Mouse (Mus musculus) gastrocnemius, postnatal 25 days (tissue): ENCODE measurements around the gene Mecr. TPM values are rescaled to one million over a fixed set of nuclear protein-coding genes. Genes with fewer than 3 reads are reported as not detected.
A peak's percentile ranks its signal among the peaks of the same experiment; 100 is the strongest.

ENCODE experiments used
- DNase-seq: peaks from one replicate; pipeline ENCODE4 v3.0.0; 2022
- total RNA-seq, 2 experiments: library from RNA; stranded (reverse); gene quantifications; 1 replicate in 1 of 2; 2 replicates in 1 of 2; pipeline ENCODE4 v1.2.3; 2021

The Mecr gene
- total RNA-seq, 2 experiments from 2014 or later: 24.0 to 24.6 TPM

GRCm38 (mm10) chr4:131890692-131891091 is 47.4 kb downstream of the Mecr start:
- no peak for DNase-seq

DNA sequence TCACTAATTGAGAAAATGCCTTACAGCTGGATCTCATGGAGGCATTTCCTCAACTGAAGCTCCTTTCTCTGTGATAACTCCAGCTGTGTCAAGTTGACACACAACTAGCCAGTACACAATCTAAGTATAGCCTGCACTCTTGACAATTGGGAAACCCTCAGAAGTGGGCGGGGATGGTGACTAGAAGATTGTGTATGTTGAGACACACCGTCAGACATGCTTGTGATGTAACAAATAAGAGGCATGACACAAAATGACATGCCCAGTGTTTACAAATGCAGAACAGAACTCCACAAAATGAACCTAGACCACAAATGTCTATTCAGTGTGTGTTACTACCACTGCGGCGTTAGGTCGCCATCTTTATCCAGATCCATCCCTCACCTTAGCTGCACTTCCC is 53.8 kb downstream of the Mecr start:
- no peak for DNase-seq

DNA sequence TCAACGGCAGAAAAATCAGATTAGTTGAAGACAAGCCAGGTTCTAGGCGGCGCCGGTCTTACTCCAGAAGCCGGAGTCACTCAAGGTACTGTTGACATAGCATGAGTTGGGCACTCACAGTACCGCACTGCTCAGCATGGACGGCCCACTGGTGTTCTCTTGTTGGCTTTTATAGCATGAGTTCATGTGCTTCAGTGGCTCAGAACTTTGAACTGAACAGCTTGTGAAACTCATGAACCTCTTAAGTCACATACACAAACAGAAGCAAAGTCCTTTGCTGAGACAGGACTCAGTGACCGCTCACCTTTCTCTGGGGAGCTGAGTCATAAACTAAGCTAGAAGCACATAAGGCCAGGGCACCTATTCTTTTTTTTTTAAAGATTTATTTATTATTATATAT is 54.5 kb downstream of the Mecr start:
- no peak for DNase-seq

- no peak for DNase-seq
Measured at GRCm38 (mm10) chr4:131898503-131899179, 55.4 kb downstream of the Mecr start.

- no peak for DNase-seq
Measured at GRCm38 (mm10) chr4:131899180-131899554, 55.9 kb downstream of the Mecr start.

GRCm38 (mm10) chr4:131901090-131901489 is 57.8 kb downstream of the Mecr start:
- no peak for DNase-seq

DNA sequence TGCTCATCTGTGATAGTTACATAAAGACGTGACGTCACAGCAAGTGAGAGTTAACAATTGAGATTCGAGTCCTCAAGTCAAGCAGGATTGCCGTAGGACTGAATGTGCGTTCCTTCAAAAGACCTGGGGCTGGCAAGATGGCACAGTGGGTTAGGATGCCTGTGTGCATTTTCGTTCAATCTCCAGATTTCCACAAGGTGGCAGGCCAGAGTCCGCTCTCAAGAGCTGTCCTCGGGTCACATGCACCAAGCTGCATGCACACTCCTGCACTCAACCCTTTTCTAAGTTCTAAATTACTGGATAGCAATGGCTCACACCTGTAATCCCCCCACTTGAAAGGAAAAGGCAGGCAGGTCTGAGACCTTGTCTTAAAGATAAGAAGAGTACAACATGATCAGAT is 61.2 kb downstream of the Mecr start:
- DNase-seq: no peak

- DNase-seq: no peak
Measured at GRCm38 (mm10) chr4:131906423-131906822, 63.2 kb downstream of the Mecr start.

GRCm38 (mm10) chr4:131907912-131908311 is 64.6 kb downstream of the Mecr start:
- no peak for DNase-seq

- no peak for DNase-seq
Measured at GRCm38 (mm10) chr4:131910237-131910994, 67.1 kb downstream of the Mecr start.

DNA sequence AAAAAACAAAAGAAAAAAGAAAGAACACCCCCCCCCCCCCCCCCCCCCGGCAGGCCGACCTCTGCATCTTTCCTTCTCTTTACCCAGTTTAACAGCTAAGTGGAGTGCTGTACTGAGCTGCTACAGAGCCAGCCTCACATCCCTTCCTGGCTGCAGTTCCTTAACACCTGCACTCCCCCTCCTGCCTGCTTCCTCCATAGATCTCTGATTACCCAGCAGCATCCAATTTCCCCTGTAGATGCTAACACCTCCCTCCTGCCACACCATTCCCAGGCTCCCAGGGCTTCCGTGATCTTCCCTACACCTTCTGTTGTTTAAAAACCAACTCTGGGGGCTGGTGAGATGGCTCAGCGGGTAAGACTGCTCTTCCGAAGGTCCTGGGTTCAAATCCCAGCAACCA is 68.3 kb downstream of the Mecr start:
- no peak for DNase-seq

- no peak for DNase-seq
Measured at GRCm38 (mm10) chr4:131913526-131913925, 70.3 kb downstream of the Mecr start.

GRCm38 (mm10) chr4:131914046-131914643 is 70.9 kb downstream of the Mecr start:
- DNase-seq: no peak

- DNase-seq: no peak
Measured at GRCm38 (mm10) chr4:131914891-131915469, 71.7 kb downstream of the Mecr start.

DNA sequence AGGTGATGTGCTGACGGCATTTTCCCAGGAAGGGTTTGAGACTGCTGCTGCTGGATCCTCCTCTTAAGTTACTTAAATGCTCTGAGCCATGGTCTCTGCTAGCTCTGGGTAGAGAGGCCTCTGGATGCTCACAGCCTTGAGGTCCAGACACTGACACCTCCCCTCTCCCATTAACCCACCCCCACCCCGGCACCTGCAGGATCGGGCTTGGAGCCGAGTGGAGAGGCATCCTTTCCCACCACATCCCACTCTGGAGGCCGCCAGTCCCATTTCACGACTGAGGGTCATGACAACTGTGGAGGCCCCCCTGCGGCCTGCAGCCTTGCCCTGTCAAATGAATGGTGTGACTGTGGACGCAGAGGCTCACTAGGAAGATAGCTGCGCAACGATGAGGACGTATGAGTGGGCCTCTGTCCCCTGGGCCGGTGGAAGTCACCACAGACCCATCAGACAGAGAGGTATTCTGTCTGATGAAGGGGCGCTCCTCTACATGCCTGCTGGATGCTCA is 72.6 kb downstream of the Mecr start:
- no peak for DNase-seq

- peak; percentile 74 for DNase-seq
Measured at GRCm38 (mm10) chr4:131916425-131916824, 73.2 kb downstream of the Mecr start.

GRCm38 (mm10) chr4:131917010-131917555 is 73.8 kb downstream of the Mecr start:
- no peak for DNase-seq

Other genes starting within 250 kb of the Mecr start
- gene Ptpru, start 5.2 kb upstream of the Mecr start, total RNA-seq: 1 to 10 TPM in 1 of 2 experiments, under 1 TPM in 1; 0.69 to 1.4 TPM
- gene Srsf4, start 30.1 kb downstream of the Mecr start, total RNA-seq: 10 to 100 TPM; 27.4 to 30.6 TPM
- 1 to 10 TPM; 2.7 to 3.0 TPM for gene Tmem200b, start 78.3 kb downstream of the Mecr start, total RNA-seq
- gene Gm10300, start 231.2 kb downstream of the Mecr start, total RNA-seq: not detected
- 10 to 100 TPM; 80.4 to 86.0 TPM for gene Epb41, start 231.9 kb downstream of the Mecr start, total RNA-seq